Mouse (Mus musculus): ENCODE measurements around the gene Tm4sf20. TPM values are rescaled to one million over a fixed set of nuclear protein-coding genes. Genes with fewer than 3 reads are reported as not detected.

Tm4sf20 gene
- polyA plus RNA-seq, 1 experiment from 2014 or later: 0.23 TPM

- no peak for ATAC-seq (ENCODE audit: low FRiP score, low read depth)
- Histone ChIP-seq H3K4me3 (no peak overlapping the region), H3K9ac (no peak overlapping the region), H3K4me2 (replicated peaks) (no peak overlapping the region), H3K36me3 (peaks cover 70% of the 10 kb centered on the region), H3K27ac (no peak overlapping the region), H3K4me1 (no peaks in the 10 kb centered on the region), H3K27me3 (no peaks in the 10 kb centered on the region), H3K9me3 (no peaks in the 10 kb centered on the region)
- 87% methylated on average over 1 of the region's 1 CpGs for WGBS
These were observed 30.2 kb downstream of the Tm4sf20 start for GRCm38 (mm10) chr1:82738066-82738465.

- Histone ChIP-seq H3K4me3 (no peak overlapping the region), H3K27me3 (no peaks in the 10 kb centered on the region), H3K9me3 (no peaks in the 10 kb centered on the region), H3K36me3 (peaks cover 83% of the 10 kb centered on the region), H3K9ac (no peak overlapping the region), H3K4me1 (no peaks in the 10 kb centered on the region), H3K27ac (no peak overlapping the region), H3K4me2 (replicated peaks) (no peak overlapping the region)
- no peak for ATAC-seq (ENCODE audit: low FRiP score, low read depth)
- WGBS: 96% methylated on average over 1 of the region's 1 CpGs
These were observed 34.9 kb downstream of the Tm4sf20 start for GRCm38 (mm10) chr1:82733357-82733756.

GRCm38 (mm10) chr1:82726482-82726881, 41.8 kb downstream of the Tm4sf20 start:
- peak overlapping the region; percentile 95; the same call in 1 of the 2 replicates for H3K4me2 ChIP-seq (replicated peaks)
- no peaks in the 10 kb centered on the region for H3K9me3 ChIP-seq
- H3K9ac ChIP-seq: no peak overlapping the region
- H3K4me1 ChIP-seq: peaks cover 9% of the 10 kb centered on the region
- H3K27me3 ChIP-seq: peaks cover 12% of the 10 kb centered on the region; the same call in 1 of the 2 replicates
- H3K36me3 ChIP-seq: peaks cover 25% of the 10 kb centered on the region
- H3K27ac ChIP-seq: no peak overlapping the region
- 89% methylated on average over 5 of the region's 5 CpGs for WGBS
- no peak overlapping the region for H3K4me3 ChIP-seq
- no peak for ATAC-seq (ENCODE audit: low FRiP score, low read depth)

GRCm38 (mm10) chr1:82725875-82726185, 42.4 kb downstream of the Tm4sf20 start:
- Histone ChIP-seq H3K27ac (no peak overlapping the region), H3K9me3 (no peaks in the 10 kb centered on the region), H3K9ac (peak overlapping the region; percentile 97), H3K27me3 (peaks cover 12% of the 10 kb centered on the region; the same call in 1 of the 2 replicates), H3K4me2 (replicated peaks) (peak overlapping the region; percentile 95), H3K4me3 (peak overlapping the region; percentile 87), H3K36me3 (peaks cover 19% of the 10 kb centered on the region), H3K4me1 (peaks cover 9% of the 10 kb centered on the region)
- 62% methylated on average over 4 of the region's 4 CpGs for WGBS
- no peak for ATAC-seq (ENCODE audit: low FRiP score, low read depth)

GRCm38 (mm10) chr1:82725026-82725874, 43.0 kb downstream of the Tm4sf20 start:
- Histone ChIP-seq H3K36me3 (peaks cover 13% of the 10 kb centered on the region), H3K4me2 (replicated peaks) (peak overlapping the region; percentile 95), H3K4me3 (peak overlapping the region; percentile 87), H3K4me1 (peaks cover 9% of the 10 kb centered on the region), H3K9ac (peak overlapping the region; percentile 97), H3K9me3 (no peaks in the 10 kb centered on the region), H3K27me3 (peaks cover 12% of the 10 kb centered on the region; the same call in 1 of the 2 replicates), H3K27ac (no peak overlapping the region; the same call in 1 of the 2 replicates)
- WGBS: 1% methylated on average over 37 of the region's 37 CpGs
- peak; percentile 97 for ATAC-seq (ENCODE audit: low FRiP score, low read depth)

- H3K4me2 ChIP-seq (replicated peaks): peak within 1 kb of the TSS; percentile 95
- 10% methylated on average over 38 of the region's 38 CpGs for WGBS
These were observed 43.8 kb downstream of the Tm4sf20 start, which contains the start of gene Mff for GRCm38 (mm10) chr1:82724339-82725025. Gene Mff, plus strand, starts transcription at chr1:82724890.

GRCm38 (mm10) chr1:82717816-82718512, 50.3 kb downstream of the Tm4sf20 start:
- no peaks in the 10 kb centered on the region for H3K4me1 ChIP-seq
- 75% methylated on average over 9 of the region's 9 CpGs for WGBS
- H3K27me3 ChIP-seq: peaks cover 11% of the 10 kb centered on the region; the same call in 1 of the 2 replicates
- no peak overlapping the region for H3K4me3 ChIP-seq
- H3K9ac ChIP-seq: no peak overlapping the region
- H3K9me3 ChIP-seq: no peaks in the 10 kb centered on the region
- no peak overlapping the region for H3K27ac ChIP-seq
- H3K36me3 ChIP-seq: no peaks in the 10 kb centered on the region
- no peak overlapping the region for H3K4me2 ChIP-seq (replicated peaks)
- no peak for ATAC-seq (ENCODE audit: low FRiP score, low read depth)

More at GRCm38 (mm10) chr1:82724339-82725025, 43.8 kb downstream of the Tm4sf20 start, which contains the start of gene Mff:
- no peaks in the 10 kb centered on the region for H3K9me3 ChIP-seq
- ATAC-seq (ENCODE audit: low FRiP score, low read depth): peak; percentile 99
- no peak within 1 kb of the TSS; the same call in 1 of the 2 replicates for H3K27ac ChIP-seq
- H3K4me1 ChIP-seq: peaks cover 9% of the 10 kb centered on the region
- peak within 1 kb of the TSS; percentile 97 for H3K9ac ChIP-seq
- peaks cover 12% of the 10 kb centered on the region; the same call in 1 of the 2 replicates for H3K27me3 ChIP-seq
- peaks cover 6% of the 10 kb centered on the region for H3K36me3 ChIP-seq
- H3K4me3 ChIP-seq: peak within 1 kb of the TSS; percentile 87

Other genes with a start within 250 kb of the Tm4sf20 start
- gene Col4a4, start 181.6 kb downstream of the Tm4sf20 start, polyA plus RNA-seq (2015; fragmentation: Nextera tagmentation; extraction: Ambion mirVana): 0.09 and 0.11 TPM in 2 replicates
- gene Col4a3, start 181.5 kb downstream of the Tm4sf20 start, polyA plus RNA-seq (2015; fragmentation: Nextera tagmentation; extraction: Ambion mirVana): 0.05 and 0.09 TPM in 2 replicates
- gene Mff, start 43.6 kb downstream of the Tm4sf20 start, polyA plus RNA-seq (2015; fragmentation: Nextera tagmentation; extraction: Ambion mirVana): 220 and 230 TPM in 2 replicates
- not detected in 2 replicates for gene Gm47791, start 2.8 kb upstream of the Tm4sf20 start, polyA plus RNA-seq (2015; fragmentation: Nextera tagmentation; extraction: Ambion mirVana)
- gene Agfg1, start 71.0 kb upstream of the Tm4sf20 start, polyA plus RNA-seq (2015; fragmentation: Nextera tagmentation; extraction: Ambion mirVana): 25.3 and 27.4 TPM in 2 replicates
- gene A030005L19Rik, start 144.9 kb upstream of the Tm4sf20 start, polyA plus RNA-seq (2015; fragmentation: Nextera tagmentation; extraction: Ambion mirVana): 0.18 TPM in 1 of 2 replicates, not detected in the other
- not detected in 2 replicates for gene A030014E15Rik, start 156.5 kb upstream of the Tm4sf20 start, polyA plus RNA-seq (2015; fragmentation: Nextera tagmentation; extraction: Ambion mirVana)
- not detected in 2 replicates for gene Gm6217, start 162.9 kb upstream of the Tm4sf20 start, polyA plus RNA-seq (2015; fragmentation: Nextera tagmentation; extraction: Ambion mirVana)
- not detected in 2 replicates for gene A030003K21Rik, start 174.9 kb upstream of the Tm4sf20 start, polyA plus RNA-seq (2015; fragmentation: Nextera tagmentation; extraction: Ambion mirVana)
- not detected in 2 replicates for gene Gm7544, start 187.6 kb upstream of the Tm4sf20 start, polyA plus RNA-seq (2015; fragmentation: Nextera tagmentation; extraction: Ambion mirVana)
- not detected in 2 replicates for gene Gm47955, start 191.8 kb upstream of the Tm4sf20 start, polyA plus RNA-seq (2015; fragmentation: Nextera tagmentation; extraction: Ambion mirVana)
- not detected in 2 replicates for gene Gm47959, start 232.1 kb upstream of the Tm4sf20 start, polyA plus RNA-seq (2015; fragmentation: Nextera tagmentation; extraction: Ambion mirVana)